Mouse (Mus musculus): Measurements from ENCODE around the gene Nsmf. TPM values are rescaled to one million over a fixed set of nuclear protein-coding genes. Genes with fewer than 3 reads are reported as not detected.

The Nsmf gene
- polyA plus RNA-seq, 1 experiment from 2014 or later, result 96.1 TPM

DNA sequence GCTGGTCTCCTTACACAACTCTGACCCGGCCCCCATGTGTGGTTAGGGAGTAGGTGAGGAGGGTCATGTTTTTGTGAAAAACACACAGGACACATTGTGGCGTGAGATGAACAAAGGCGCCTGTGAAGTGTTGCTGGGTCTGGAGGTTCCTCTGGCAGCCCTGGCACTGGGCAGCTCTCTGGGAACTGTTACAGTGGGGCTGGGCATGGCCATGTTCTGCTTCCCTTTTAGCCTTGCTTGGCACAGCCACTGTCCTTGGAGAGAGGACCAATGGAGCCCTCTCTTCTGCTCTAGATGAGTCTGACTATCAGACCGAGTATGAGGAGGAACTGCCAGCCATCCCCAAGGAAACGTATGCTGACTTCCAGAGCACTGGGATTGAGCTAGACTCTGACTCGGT is 1.1 kb upstream of the Nsmf start:
- peaks cover 17% of the 10 kb centered on the region for H3K36me3 ChIP-seq (ENCODE audit: control insufficient read depth, insufficient read depth, low read length)
- H3K4me1 ChIP-seq (ENCODE audit: control insufficient read depth, insufficient read depth, low read length), result peaks cover 11% of the 10 kb centered on the region
- H3K27ac ChIP-seq (ENCODE audit: low read depth, low read length), result no peak overlapping the region
- 88% methylated on average over 6 of the region's 6 CpGs for WGBS
- no peak overlapping the region for H3K9ac ChIP-seq (ENCODE audit: low read length)
- no peak overlapping the region for H3K4me2 ChIP-seq (ENCODE audit: low read length)
- H3K27me3 ChIP-seq (replicated peaks; ENCODE audit: control insufficient read depth, insufficient read depth, low read length), result no peaks in the 10 kb centered on the region
- ATAC-seq (no peak), DNase-seq (ENCODE audit: low spot score) (no peak)
- no peak overlapping the region for H3K4me3 ChIP-seq (ENCODE audit: low read depth, low read length)
- H3K9me3 ChIP-seq (replicated peaks; ENCODE audit: control insufficient read depth, low read length), result no peaks in the 10 kb centered on the region

DNA sequence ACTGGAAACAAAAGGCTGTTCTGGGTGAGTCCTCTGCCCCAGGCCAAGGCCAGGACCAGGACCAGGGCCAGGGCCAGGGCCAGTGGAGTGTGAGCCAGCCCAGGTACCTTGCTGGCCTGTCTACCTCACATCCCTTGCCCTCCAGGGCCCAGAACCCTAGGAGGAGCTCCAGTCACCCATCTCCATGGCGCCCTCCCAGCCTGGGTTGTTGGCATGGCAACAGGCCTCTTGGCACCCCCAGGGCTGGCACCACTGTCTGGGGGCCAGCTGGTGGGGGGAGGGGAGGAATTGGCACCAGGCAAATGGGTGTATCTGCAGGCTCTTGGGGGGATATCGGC is 882 bp downstream of the Nsmf start:
- Histone ChIP-seq H3K4me3 (ENCODE audit: low read depth, low read length) (peak overlapping the region; percentile 80), H3K4me1 (ENCODE audit: control insufficient read depth, insufficient read depth, low read length) (peaks cover 11% of the 10 kb centered on the region), H3K4me2 (ENCODE audit: low read length) (peak overlapping the region; percentile 84), H3K27me3 (replicated peaks; ENCODE audit: control insufficient read depth, insufficient read depth, low read length) (no peaks in the 10 kb centered on the region), H3K9ac (ENCODE audit: low read length) (peak overlapping the region; percentile 86), H3K9me3 (replicated peaks; ENCODE audit: control insufficient read depth, low read length) (no peaks in the 10 kb centered on the region), H3K27ac (ENCODE audit: low read depth, low read length) (peak overlapping the region; percentile 64), H3K36me3 (ENCODE audit: control insufficient read depth, insufficient read depth, low read length) (peaks cover 35% of the 10 kb centered on the region)
- ATAC-seq (peak; percentile 61), DNase-seq (ENCODE audit: low spot score) (peak; percentile 79)
- WGBS, result 13% methylated on average over 2 of the region's 2 CpGs

DNA sequence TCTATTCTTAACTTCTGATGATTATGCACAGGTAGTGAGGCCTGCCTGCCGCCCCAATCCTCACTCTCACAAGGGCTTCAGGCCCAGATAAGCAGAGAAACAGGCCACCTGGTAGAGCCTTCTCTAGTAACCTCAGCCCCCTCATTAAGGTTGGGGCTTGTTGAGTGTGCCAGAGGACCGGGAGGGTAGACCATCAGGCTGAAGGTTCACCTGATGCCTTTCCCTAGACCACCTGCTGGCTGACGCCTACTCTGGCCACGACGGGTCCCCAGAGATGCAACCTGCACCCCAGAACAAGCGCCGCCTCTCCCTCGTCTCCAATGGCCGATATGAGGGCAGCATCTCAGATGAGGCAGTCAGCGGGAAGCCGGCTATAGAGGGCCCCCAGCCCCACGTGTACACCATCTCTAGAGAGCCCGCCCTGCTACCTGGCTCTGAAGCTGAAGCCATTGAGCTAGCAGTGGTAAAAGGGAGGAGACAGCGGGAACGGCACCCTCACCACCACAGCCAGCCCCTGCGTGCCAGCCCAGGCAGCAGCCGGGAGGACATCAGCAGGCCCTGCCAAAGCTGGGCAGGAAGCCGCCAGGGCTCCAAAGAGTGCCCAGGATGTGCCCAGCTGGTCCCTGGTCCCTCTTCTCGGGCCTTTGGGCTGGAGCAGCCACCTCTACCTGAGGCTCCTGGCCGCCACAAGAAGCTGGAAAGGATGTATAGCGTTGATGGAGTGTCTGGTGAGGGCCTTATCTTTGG is 1.4 kb downstream of the Nsmf start:
- Histone ChIP-seq H3K9ac (ENCODE audit: low read length) (peak overlapping the region; percentile 86), H3K36me3 (ENCODE audit: control insufficient read depth, insufficient read depth, low read length) (peaks cover 40% of the 10 kb centered on the region), H3K9me3 (replicated peaks; ENCODE audit: control insufficient read depth, low read length) (no peaks in the 10 kb centered on the region), H3K4me1 (ENCODE audit: control insufficient read depth, insufficient read depth, low read length) (peaks cover 11% of the 10 kb centered on the region), H3K27ac (ENCODE audit: low read depth, low read length) (peak overlapping the region; percentile 64; the same call in 1 of the 2 replicates), H3K4me2 (ENCODE audit: low read length) (peak overlapping the region; percentile 84), H3K4me3 (ENCODE audit: low read depth, low read length) (peak overlapping the region; percentile 80), H3K27me3 (replicated peaks; ENCODE audit: control insufficient read depth, insufficient read depth, low read length) (no peaks in the 10 kb centered on the region)
- no peak for ATAC-seq
- DNase-seq (ENCODE audit: low spot score), result no peak
- WGBS, result 81% methylated on average over 21 of the region's 21 CpGs

DNA sequence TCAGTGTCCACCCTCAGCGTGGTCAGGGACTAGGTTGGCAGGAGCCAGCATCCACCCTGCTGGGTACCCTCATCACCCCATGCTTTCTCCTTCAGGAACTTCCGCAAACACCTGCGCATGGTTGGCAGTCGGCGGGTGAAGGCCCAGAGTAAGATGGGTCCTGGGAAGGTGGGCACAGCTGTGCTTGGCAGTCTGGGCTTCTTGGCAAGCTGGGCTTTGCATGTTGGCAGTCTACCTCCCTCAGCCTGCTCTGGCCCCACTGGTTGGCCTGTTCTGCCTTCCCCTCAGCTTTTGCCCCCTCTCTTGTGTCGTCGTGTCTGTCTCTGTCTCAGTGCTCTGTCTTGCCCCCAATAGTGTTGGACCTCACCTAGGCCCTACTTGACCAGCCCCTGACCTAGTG is 4.8 kb downstream of the Nsmf start:
- Histone ChIP-seq H3K9me3 (replicated peaks; ENCODE audit: control insufficient read depth, low read length) (no peaks in the 10 kb centered on the region), H3K27ac (ENCODE audit: low read depth, low read length) (no peak overlapping the region), H3K9ac (ENCODE audit: low read length) (no peak overlapping the region), H3K4me3 (ENCODE audit: low read depth, low read length) (no peak overlapping the region), H3K36me3 (ENCODE audit: control insufficient read depth, insufficient read depth, low read length) (peaks cover 58% of the 10 kb centered on the region), H3K27me3 (replicated peaks; ENCODE audit: control insufficient read depth, insufficient read depth, low read length) (no peaks in the 10 kb centered on the region), H3K4me2 (ENCODE audit: low read length) (no peak overlapping the region), H3K4me1 (ENCODE audit: control insufficient read depth, insufficient read depth, low read length) (peaks cover 11% of the 10 kb centered on the region)
- ATAC-seq, result no peak
- no peak for DNase-seq (ENCODE audit: low spot score)
- 89% methylated on average over 7 of the region's 7 CpGs for WGBS

DNA sequence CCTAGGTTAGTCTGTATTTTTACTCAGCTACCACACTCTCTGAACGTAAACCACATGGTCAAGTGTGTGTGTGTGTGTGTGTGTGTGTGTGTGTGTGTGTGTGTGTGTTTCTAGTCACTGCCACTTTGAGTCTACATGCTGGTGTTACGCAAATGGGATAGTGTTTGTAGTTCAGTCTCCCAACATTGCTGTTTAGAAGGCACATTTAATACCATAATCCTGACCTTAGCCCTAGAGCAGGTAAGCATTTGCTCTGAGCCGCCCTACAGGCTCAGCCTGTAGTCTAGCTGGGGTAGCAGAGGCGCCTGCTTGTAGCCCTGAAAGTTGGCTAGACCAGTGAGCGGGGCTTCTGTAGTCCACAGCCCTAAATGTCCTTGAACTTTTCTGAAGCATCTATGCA is 9.4 kb downstream of the Nsmf start:
- 98% methylated on average over 5 of the region's 5 CpGs for WGBS
- Histone ChIP-seq H3K4me2 (ENCODE audit: low read length) (no peak overlapping the region), H3K4me1 (ENCODE audit: control insufficient read depth, insufficient read depth, low read length) (no peaks in the 10 kb centered on the region), H3K36me3 (ENCODE audit: control insufficient read depth, insufficient read depth, low read length) (peaks cover 37% of the 10 kb centered on the region), H3K9ac (ENCODE audit: low read length) (no peak overlapping the region), H3K27me3 (replicated peaks; ENCODE audit: control insufficient read depth, insufficient read depth, low read length) (no peaks in the 10 kb centered on the region), H3K27ac (ENCODE audit: low read depth, low read length) (no peak overlapping the region), H3K4me3 (ENCODE audit: low read depth, low read length) (no peak overlapping the region), H3K9me3 (replicated peaks; ENCODE audit: control insufficient read depth, low read length) (no peaks in the 10 kb centered on the region)
- ATAC-seq (no peak), DNase-seq (ENCODE audit: low spot score) (no peak)

DNA sequence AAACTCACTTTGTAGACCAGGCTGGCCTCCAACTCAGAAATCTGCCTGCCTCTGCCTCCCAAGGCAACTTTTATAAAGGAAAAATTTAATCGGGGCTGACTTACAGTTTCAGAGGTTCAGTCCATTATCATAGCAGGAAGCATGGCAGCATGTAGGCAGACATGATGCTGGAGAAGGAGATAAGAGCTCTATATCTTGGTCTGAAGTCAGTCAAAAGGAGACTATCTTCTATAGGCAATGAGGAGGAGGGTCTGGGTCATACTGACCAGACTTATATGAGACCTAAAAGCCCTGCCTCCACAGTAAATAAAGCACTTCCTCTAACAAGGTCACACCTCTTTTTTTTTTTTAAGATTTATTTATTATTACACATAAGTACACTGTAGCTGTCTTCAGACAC is 10.1 kb downstream of the Nsmf start:
- Histone ChIP-seq H3K4me3 (ENCODE audit: low read depth, low read length) (no peak overlapping the region), H3K4me2 (ENCODE audit: low read length) (no peak overlapping the region), H3K27me3 (replicated peaks; ENCODE audit: control insufficient read depth, insufficient read depth, low read length) (no peaks in the 10 kb centered on the region), H3K4me1 (ENCODE audit: control insufficient read depth, insufficient read depth, low read length) (no peaks in the 10 kb centered on the region), H3K27ac (ENCODE audit: low read depth, low read length) (no peak overlapping the region), H3K9ac (ENCODE audit: low read length) (no peak overlapping the region), H3K36me3 (ENCODE audit: control insufficient read depth, insufficient read depth, low read length) (peaks cover 31% of the 10 kb centered on the region), H3K9me3 (replicated peaks; ENCODE audit: control insufficient read depth, low read length) (no peaks in the 10 kb centered on the region)
- DNase-seq (ENCODE audit: low spot score) (no peak), ATAC-seq (no peak)
- WGBS, result 95% methylated on average over 1 of the region's 1 CpGs

DNA sequence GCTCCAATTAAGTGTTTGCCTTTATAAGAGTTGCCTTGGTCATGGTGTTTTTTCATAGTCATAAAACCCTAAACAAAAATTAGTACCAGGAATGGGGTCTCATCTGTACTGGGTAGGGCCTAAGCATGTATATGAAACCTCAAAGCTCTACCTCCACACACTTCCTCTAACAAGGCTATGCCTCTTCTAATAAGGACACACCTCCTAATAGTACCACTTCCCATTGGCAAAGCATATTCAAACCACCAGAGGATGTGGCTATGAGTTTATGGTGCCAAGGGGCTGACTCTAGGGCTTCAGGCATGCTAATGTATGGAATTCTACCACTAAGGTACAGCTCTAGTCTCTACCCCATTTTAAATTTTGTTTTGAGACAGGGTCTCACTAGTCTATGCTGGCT is 11.4 kb downstream of the Nsmf start:
- no peak for DNase-seq (ENCODE audit: low spot score)
- Histone ChIP-seq H3K4me2 (ENCODE audit: low read length) (no peak overlapping the region), H3K9me3 (replicated peaks; ENCODE audit: control insufficient read depth, low read length) (no peaks in the 10 kb centered on the region), H3K27me3 (replicated peaks; ENCODE audit: control insufficient read depth, insufficient read depth, low read length) (no peaks in the 10 kb centered on the region), H3K27ac (ENCODE audit: low read depth, low read length) (no peak overlapping the region), H3K4me1 (ENCODE audit: control insufficient read depth, insufficient read depth, low read length) (no peaks in the 10 kb centered on the region), H3K36me3 (ENCODE audit: control insufficient read depth, insufficient read depth, low read length) (peaks cover 19% of the 10 kb centered on the region), H3K9ac (ENCODE audit: low read length) (no peak overlapping the region), H3K4me3 (ENCODE audit: low read depth, low read length) (no peak overlapping the region)
- ATAC-seq, result no peak

DNA sequence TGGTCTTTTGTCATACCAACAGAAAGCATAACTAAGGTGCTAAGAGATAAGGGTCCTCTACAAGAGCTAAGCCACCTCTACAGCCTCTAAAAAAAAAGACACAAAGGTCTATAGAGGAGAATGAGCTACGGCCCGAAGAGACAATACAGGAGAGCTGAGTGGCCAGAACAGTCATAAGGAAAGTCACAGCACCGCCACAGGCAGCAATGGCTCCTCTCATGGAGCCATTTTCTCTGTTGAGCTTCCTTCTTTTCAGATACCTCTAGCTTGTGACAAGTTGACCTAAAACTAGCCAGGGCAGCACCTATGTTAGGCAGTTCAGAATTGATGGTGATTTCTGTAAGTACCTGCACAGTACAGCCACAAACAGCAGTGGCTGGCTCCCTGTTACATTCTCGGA is 12.4 kb downstream of the Nsmf start:
- Histone ChIP-seq H3K27ac (ENCODE audit: low read depth, low read length) (no peak overlapping the region), H3K4me3 (ENCODE audit: low read depth, low read length) (no peak overlapping the region), H3K9me3 (replicated peaks; ENCODE audit: control insufficient read depth, low read length) (no peaks in the 10 kb centered on the region), H3K4me1 (ENCODE audit: control insufficient read depth, insufficient read depth, low read length) (no peaks in the 10 kb centered on the region), H3K4me2 (ENCODE audit: low read length) (no peak overlapping the region), H3K9ac (ENCODE audit: low read length) (no peak overlapping the region), H3K27me3 (replicated peaks; ENCODE audit: control insufficient read depth, insufficient read depth, low read length) (no peaks in the 10 kb centered on the region), H3K36me3 (ENCODE audit: control insufficient read depth, insufficient read depth, low read length) (peaks cover 9% of the 10 kb centered on the region)
- no peak for DNase-seq (ENCODE audit: low spot score)
- ATAC-seq, result no peak
- WGBS, result 74% methylated on average over 4 of the region's 4 CpGs

DNA sequence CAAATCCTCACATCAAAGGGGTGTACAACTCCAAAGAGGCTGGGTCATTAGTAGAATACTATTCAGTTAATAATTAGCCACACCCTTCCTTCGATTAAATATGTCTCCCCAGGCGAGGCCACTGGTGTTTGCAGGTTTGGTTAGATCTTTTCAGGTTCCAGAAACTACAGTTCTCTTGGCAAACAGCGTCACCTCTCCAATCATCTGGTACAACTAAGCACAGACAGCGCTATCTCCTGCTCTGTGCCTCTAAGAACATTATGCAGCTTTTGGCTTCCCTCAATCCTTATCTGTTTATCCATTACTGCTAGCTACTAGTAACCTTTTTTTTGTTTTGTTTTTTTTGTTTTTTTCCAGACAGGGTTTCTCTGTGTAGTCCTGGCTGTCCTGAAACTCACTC is 15.4 kb downstream of the Nsmf start:
- no peaks in the 10 kb centered on the region for H3K9me3 ChIP-seq (replicated peaks; ENCODE audit: control insufficient read depth, low read length)
- DNase-seq (ENCODE audit: low spot score) (no peak), ATAC-seq (no peak)
- no peak overlapping the region for H3K4me3 ChIP-seq (ENCODE audit: low read depth, low read length)
- no peak overlapping the region for H3K9ac ChIP-seq (ENCODE audit: low read length)
- WGBS, result 64% methylated on average over 4 of the region's 4 CpGs
- no peaks in the 10 kb centered on the region for H3K4me1 ChIP-seq (ENCODE audit: control insufficient read depth, insufficient read depth, low read length)
- H3K27me3 ChIP-seq (replicated peaks; ENCODE audit: control insufficient read depth, insufficient read depth, low read length), result no peaks in the 10 kb centered on the region
- H3K36me3 ChIP-seq (ENCODE audit: control insufficient read depth, insufficient read depth, low read length), result no peaks in the 10 kb centered on the region
- no peak overlapping the region for H3K4me2 ChIP-seq (ENCODE audit: low read length)
- H3K27ac ChIP-seq (ENCODE audit: low read depth, low read length), result no peak overlapping the region
